Mouse (Mus musculus) bone marrow macrophage, adult 2 months (primary cell): ENCODE data around the gene S100a4.

Experiments
- CTCF ChIP-seq: IDR thresholded peaks from 2 replicates; pipeline ENCODE4 v1.5.1; 2012; ENCODE audit warnings: low read depth, mild to moderate bottlenecking, low read length, moderate library complexity
- POLR2A ChIP-seq: IDR thresholded peaks from 2 replicates; pipeline ENCODE4 v1.6.1; 2012; ENCODE audit warnings: mild to moderate bottlenecking, low read depth, low read length, borderline replicate concordance

- TF ChIP-seq CTCF = no peak
- no peak for TF ChIP-seq POLR2A
These were observed 11.2 kb downstream of the S100a4 start for GRCm38 (mm10) chr3:90614611-90615251.
